Mouse (Mus musculus) embryo, embryonic 11.5 days (tissue): ENCODE measurements around the gene Prrx2.

ENCODE experiments used
- DNase-seq: peaks from one replicate; pipeline ENCODE4 v3.0.0-alpha.2; 2012; ENCODE audit warnings: low read depth, low spot score

Prrx2 gene

GRCm38 (mm10) chr2:30834373-30835022 is at the start of gene Prrx2:
TSS of gene Prrx2 (plus strand) at chr2:30834972.
- no peak for DNase-seq

- DNase-seq = no peak
These were observed 47.3 kb upstream of the Prrx2 start for GRCm38 (mm10) chr2:30787466-30787865.

- DNase-seq = no peak
These were observed 42.7 kb upstream of the Prrx2 start for GRCm38 (mm10) chr2:30792061-30792460.

- peak; percentile 87 for DNase-seq
These were observed 40.3 kb upstream of the Prrx2 start for GRCm38 (mm10) chr2:30794179-30795108.

GRCm38 (mm10) chr2:30795271-30795888 is 39.4 kb upstream of the Prrx2 start:
- no peak for DNase-seq

- no peak for DNase-seq
These were observed 38.9 kb upstream of the Prrx2 start for GRCm38 (mm10) chr2:30795889-30796275.

- peak; percentile 80 for DNase-seq
These were observed 38.4 kb upstream of the Prrx2 start for GRCm38 (mm10) chr2:30796382-30796781.

- no peak for DNase-seq
These were observed 35.3 kb upstream of the Prrx2 start for GRCm38 (mm10) chr2:30799456-30799855.

- DNase-seq = no peak
These were observed 34.1 kb upstream of the Prrx2 start for GRCm38 (mm10) chr2:30800671-30801066.

GRCm38 (mm10) chr2:30801067-30801852 is 33.5 kb upstream of the Prrx2 start:
- DNase-seq = no peak

GRCm38 (mm10) chr2:30803604-30804003 is 31.2 kb upstream of the Prrx2 start, which contains the start of gene 1700001O22Rik:
TSS of gene 1700001O22Rik (minus strand) at chr2:30803661.
- DNase-seq = no peak

GRCm38 (mm10) chr2:30805983-30806382 is 28.8 kb upstream of the Prrx2 start:
- DNase-seq = no peak

- no peak for DNase-seq
These were observed 27.6 kb upstream of the Prrx2 start for GRCm38 (mm10) chr2:30807147-30807647.

- peak; percentile 99 for DNase-seq
These were observed 27.0 kb upstream of the Prrx2 start, which contains the start of gene Ntmt1 for GRCm38 (mm10) chr2:30807648-30808295. TSS of gene Ntmt1 (plus strand) at chr2:30807826.

- DNase-seq = no peak
These were observed 26.5 kb upstream of the Prrx2 start for GRCm38 (mm10) chr2:30808296-30808655.

GRCm38 (mm10) chr2:30809503-30809902 is 25.3 kb upstream of the Prrx2 start:
- DNase-seq = no peak

GRCm38 (mm10) chr2:30810573-30810972 is 24.2 kb upstream of the Prrx2 start:
- DNase-seq = no peak

GRCm38 (mm10) chr2:30816383-30816782 is 18.4 kb upstream of the Prrx2 start:
- no peak for DNase-seq

- no peak for DNase-seq
These were observed 14.9 kb upstream of the Prrx2 start for GRCm38 (mm10) chr2:30819873-30820272.

GRCm38 (mm10) chr2:30821073-30821472 is 13.7 kb upstream of the Prrx2 start:
- no peak for DNase-seq

- no peak for DNase-seq
These were observed 12.3 kb upstream of the Prrx2 start for GRCm38 (mm10) chr2:30822460-30822859.
